Mouse (Mus musculus) forebrain, embryonic 12.5 days (tissue): ENCODE data around the gene Aamp. TPM values are rescaled to one million over a fixed set of nuclear protein-coding genes. Genes with fewer than 3 reads are reported as not detected.

ENCODE experiments used
- ATAC-seq: fragments of 200-750 bp; cut with Nextera tagmentation; 2 replicates; pipeline ENCODE4 v1.8.0; 2017; ENCODE audit warnings: moderate TSS enrichment; ENCODE audit not compliant: low FRiP score
- H3K27ac ChIP-seq: fragments of 300-500 bp; sonication (generic); 2 replicates; pipeline ENCODE4 v1.5.1; 2016; ENCODE audit warnings: mild to moderate bottlenecking
- H3K27me3 ChIP-seq: fragments of 300-500 bp; sonication (generic); 2 replicates; pipeline ENCODE4 v1.6.1; 2016; ENCODE audit warnings: mild to moderate bottlenecking
- H3K36me3 ChIP-seq: fragments of 300-500 bp; sonication (generic); replicated peaks from 2 replicates; pipeline ENCODE4 v1.6.1; 2016; ENCODE audit warnings: mild to moderate bottlenecking
- H3K4me1 ChIP-seq: fragments of 300-500 bp; sonication (generic); 2 replicates; pipeline ENCODE4 v1.6.1; 2016
- H3K4me2 ChIP-seq: fragments of 300-500 bp; sonication (generic); 2 replicates; pipeline ENCODE4 v1.6.1; 2016; ENCODE audit warnings: mild to moderate bottlenecking, moderate library complexity
- H3K4me3 ChIP-seq: fragments of 300-500 bp; sonication (generic); replicated peaks from 2 replicates; pipeline ENCODE4 v1.5.1; 2016; ENCODE audit warnings: mild to moderate bottlenecking
- H3K9ac ChIP-seq: fragments of 300-500 bp; sonication (generic); 2 replicates; pipeline ENCODE4 v1.6.1; 2016; ENCODE audit warnings: mild to moderate bottlenecking
- H3K9me3 ChIP-seq: fragments of 300-500 bp; sonication (generic); 2 replicates; pipeline ENCODE4 v1.6.1; 2016
- WGBS: fragments of 180-500 bp; shearing (Covaris S2); methylation state at CpG from one replicate; pipeline ENCODE4 v1.1.7; 2016; 5-methylcytosine and 5-hydroxymethylcytosine counted together
- polyA plus RNA-seq: library from polyadenylated mRNA; unstranded; fragments of >200 nt; fragmentation: Nextera tagmentation; extraction: Ambion mirVana; gene quantifications from 2 replicates; pipeline ENCODE4 v1.2.1, GENCODE M21; 2016

Gene Aamp
- polyA plus RNA-seq, 1 experiment from 2014 or later: 184 TPM

GRCm38 (mm10) chr1:74239162-74239561, 45.4 kb downstream of the Aamp start:
- no peaks in the 10 kb centered on the region for H3K36me3 ChIP-seq
- WGBS: 63% methylated on average over 7 of the region's 7 CpGs
- no peaks in the 10 kb centered on the region for H3K27me3 ChIP-seq
- no peaks in the 10 kb centered on the region for H3K9me3 ChIP-seq
- no peak overlapping the region for H3K9ac ChIP-seq
- H3K27ac ChIP-seq: 0 out of 2 replicates have a peak overlapping the region, but pooled peaks have one; percentile 19
- H3K4me1 ChIP-seq: peaks cover 34% of the 10 kb centered on the region
- no peak overlapping the region; the same call in 1 of the 2 replicates for H3K4me2 ChIP-seq
- no peak overlapping the region for H3K4me3 ChIP-seq
- ATAC-seq: no peak

DNA sequence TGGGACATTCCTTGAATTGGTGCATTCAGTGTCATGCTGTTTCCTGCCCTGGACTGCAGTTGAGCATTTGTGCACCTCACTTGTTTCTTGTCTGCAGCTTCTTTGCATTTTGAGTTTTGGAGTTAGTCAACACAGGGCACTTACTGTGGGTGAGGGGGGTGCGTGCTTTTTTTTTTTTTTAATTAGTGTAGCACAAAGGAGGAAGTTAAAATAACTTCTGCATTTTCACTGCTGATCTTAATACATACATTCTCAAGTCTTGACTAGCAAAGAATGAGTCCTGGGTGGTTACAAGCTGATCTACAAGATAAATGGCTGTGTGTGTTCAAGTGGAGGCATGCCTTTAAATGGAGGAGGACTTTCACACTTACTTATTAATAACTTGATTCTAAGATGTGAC, 46.4 kb downstream of the Aamp start:
- ATAC-seq: no peak
- peak overlapping the region; percentile 97 for H3K9ac ChIP-seq
- H3K36me3 ChIP-seq: no peaks in the 10 kb centered on the region
- no peaks in the 10 kb centered on the region for H3K9me3 ChIP-seq
- peak overlapping the region; percentile 84 for H3K4me2 ChIP-seq
- H3K4me1 ChIP-seq: peaks cover 34% of the 10 kb centered on the region
- H3K27ac ChIP-seq: no peak overlapping the region
- 73% methylated on average over 1 of the region's 1 CpGs for WGBS
- no peaks in the 10 kb centered on the region for H3K27me3 ChIP-seq
- peak overlapping the region; percentile 97 for H3K4me3 ChIP-seq

GRCm38 (mm10) chr1:74237671-74238070, 46.9 kb downstream of the Aamp start:
- peak overlapping the region; percentile 84 for H3K4me2 ChIP-seq
- H3K9ac ChIP-seq: peak overlapping the region; percentile 97
- 0 out of 2 replicates have a peak overlapping the region, but pooled peaks have one; percentile 13 for H3K27ac ChIP-seq
- H3K36me3 ChIP-seq: no peaks in the 10 kb centered on the region
- ATAC-seq: no peak
- H3K27me3 ChIP-seq: no peaks in the 10 kb centered on the region
- H3K4me1 ChIP-seq: peaks cover 34% of the 10 kb centered on the region
- no peaks in the 10 kb centered on the region for H3K9me3 ChIP-seq
- WGBS: 44% methylated on average over 5 of the region's 5 CpGs
- peak overlapping the region; percentile 97 for H3K4me3 ChIP-seq

GRCm38 (mm10) chr1:74236590-74237317, 47.8 kb downstream of the Aamp start:
- H3K9ac ChIP-seq: peak overlapping the region; percentile 97
- H3K9me3 ChIP-seq: no peaks in the 10 kb centered on the region
- H3K4me3 ChIP-seq: peak overlapping the region; percentile 97
- H3K27me3 ChIP-seq: no peaks in the 10 kb centered on the region
- peak overlapping the region; percentile 84 for H3K4me2 ChIP-seq
- peak; percentile 28; the same call in 1 of the 2 replicates for ATAC-seq
- H3K4me1 ChIP-seq: peaks cover 34% of the 10 kb centered on the region
- H3K27ac ChIP-seq: peak overlapping the region; percentile 84
- no peaks in the 10 kb centered on the region for H3K36me3 ChIP-seq
- WGBS: under 1% methylated on average over 46 of the region's 57 CpGs

GRCm38 (mm10) chr1:74235938-74236589, 48.5 kb downstream of the Aamp start, which contains the start of gene Arpc2:
Gene Arpc2 (plus strand): TSS chr1:74236084.
- ATAC-seq: peak; percentile 95
- Histone ChIP-seq H3K4me2 (peak within 1 kb of the TSS; percentile 84), H3K9ac (peak within 1 kb of the TSS; percentile 97), H3K27me3 (no peaks in the 10 kb centered on the region), H3K4me1 (peaks cover 34% of the 10 kb centered on the region), H3K4me3 (peak within 1 kb of the TSS; percentile 97), H3K36me3 (no peaks in the 10 kb centered on the region), H3K27ac (peak within 1 kb of the TSS; percentile 84), H3K9me3 (no peaks in the 10 kb centered on the region)
- 2% methylated on average over 46 of the region's 55 CpGs for WGBS

DNA sequence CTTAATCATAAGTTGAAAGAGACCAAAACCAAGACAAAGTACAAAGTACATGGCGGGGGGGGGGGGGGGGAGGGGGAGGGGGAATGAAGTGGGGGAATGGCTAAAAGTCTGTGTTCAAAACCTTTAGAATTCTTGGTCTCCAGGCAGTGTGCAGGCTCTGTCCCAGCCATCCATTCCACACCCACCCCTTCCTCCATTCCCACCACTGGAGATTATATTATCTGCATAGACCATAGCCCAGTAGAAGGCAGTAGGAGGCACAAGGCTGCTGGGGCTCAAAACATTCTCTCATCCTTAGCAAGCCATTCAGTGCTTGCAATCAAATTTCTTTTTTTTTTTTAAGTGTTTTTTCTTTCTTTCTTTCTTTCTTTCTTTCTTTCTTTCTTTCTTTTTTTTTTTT, 53.5 kb downstream of the Aamp start:
- H3K27me3 ChIP-seq: no peaks in the 10 kb centered on the region
- no peak overlapping the region for H3K9ac ChIP-seq
- ATAC-seq: no peak
- no peak overlapping the region for H3K4me3 ChIP-seq
- no peak overlapping the region for H3K4me2 ChIP-seq
- no peaks in the 10 kb centered on the region for H3K36me3 ChIP-seq
- H3K4me1 ChIP-seq: no peaks in the 10 kb centered on the region
- WGBS: no CpG with 5 or more reads among the region's 1 CpGs
- no peak overlapping the region for H3K27ac ChIP-seq
- no peaks in the 10 kb centered on the region for H3K9me3 ChIP-seq

GRCm38 (mm10) chr1:74229942-74230341, 54.6 kb downstream of the Aamp start:
- H3K4me1 ChIP-seq: no peaks in the 10 kb centered on the region
- no peaks in the 10 kb centered on the region for H3K27me3 ChIP-seq
- H3K4me2 ChIP-seq: no peak overlapping the region
- no peak for ATAC-seq
- H3K27ac ChIP-seq: no peak overlapping the region
- WGBS: 78% methylated on average over 2 of the region's 2 CpGs
- no peaks in the 10 kb centered on the region for H3K9me3 ChIP-seq
- no peak overlapping the region for H3K9ac ChIP-seq
- no peak overlapping the region for H3K4me3 ChIP-seq
- no peaks in the 10 kb centered on the region for H3K36me3 ChIP-seq

Other genes with a start within 250 kb of the Aamp start
- gene Tns1, start 160.3 kb downstream of the Aamp start, polyA plus RNA-seq: 13.0 and 15.9 TPM in 2 replicates
- gene Rufy4, start 159.2 kb downstream of the Aamp start, polyA plus RNA-seq: 0.24 and 0.33 TPM in 2 replicates
- 0.14 TPM in 1 of 2 replicates, not detected in the other for gene Cxcr2, start 130.7 kb downstream of the Aamp start, polyA plus RNA-seq
- not detected in 2 replicates for gene Cxcr1, start 90.1 kb downstream of the Aamp start, polyA plus RNA-seq
- gene Arpc2, start 48.7 kb downstream of the Aamp start, polyA plus RNA-seq: 356 and 369 TPM in 2 replicates
- 0.18 and 0.29 TPM in 2 replicates for gene Gpbar1, start 6.2 kb downstream of the Aamp start, polyA plus RNA-seq
- gene Pnkd, start 192 bp upstream of the Aamp start, polyA plus RNA-seq: 87.5 and 88.9 TPM in 2 replicates
- gene Tmbim1, start 20.9 kb upstream of the Aamp start, polyA plus RNA-seq: 6.7 and 7.9 TPM in 2 replicates
- 0.60 and 1.1 TPM in 2 replicates for gene Catip, start 77.4 kb upstream of the Aamp start, polyA plus RNA-seq
- gene Slc11a1, start 90.5 kb upstream of the Aamp start, polyA plus RNA-seq: 1.3 and 1.7 TPM in 2 replicates
- 33.1 and 33.3 TPM in 2 replicates for gene Ctdsp1, start 106.8 kb upstream of the Aamp start, polyA plus RNA-seq
- 0.29 and 0.32 TPM in 2 replicates for gene Vil1, start 124.6 kb upstream of the Aamp start, polyA plus RNA-seq
- 77.5 and 84.2 TPM in 2 replicates for gene Cnot9, start 221.3 kb upstream of the Aamp start, polyA plus RNA-seq